Mouse (Mus musculus) megakaryocyte, embryonic 14.5 days (primary cell): Measurements from ENCODE around the gene Dact3. TPM values are rescaled to one million over a fixed set of nuclear protein-coding genes. Genes with fewer than 3 reads are reported as not detected.

Experiments
- H3K27me3 ChIP-seq: replicated peaks from 2 replicates; pipeline ENCODE3; 2012; ENCODE audit warnings: inconsistent platforms
- H3K36me3 ChIP-seq: replicated peaks from 2 replicates; pipeline ENCODE3; 2012; ENCODE audit warnings: low read length, inconsistent platforms, mixed read lengths
- H3K4me1 ChIP-seq: 2 replicates; pipeline ENCODE4 v1.6.1; 2012; ENCODE audit warnings: inconsistent platforms
- H3K4me3 ChIP-seq: replicated peaks from 2 replicates; pipeline ENCODE3; 2012; ENCODE audit warnings: moderate library complexity, mild to moderate bottlenecking, inconsistent platforms
- H3K9me3 ChIP-seq: 2 replicates; pipeline ENCODE4 v1.6.1; 2012; ENCODE audit warnings: inconsistent platforms
- FLI1 ChIP-seq: IDR thresholded peaks from 2 replicates; pipeline ENCODE4 v1.6.1; 2012; ENCODE audit warnings: low read length, inconsistent platforms, mixed read lengths
- GATA1 ChIP-seq: IDR thresholded peaks from 3 replicates; pipeline ENCODE4 v1.6.1; 2012; ENCODE audit warnings: mixed read lengths, low read length, inconsistent platforms, borderline replicate concordance
- polyA plus RNA-seq: library from polyadenylated mRNA; stranded (reverse); fragments of >175 nt; gene quantifications from 2 replicates; pipeline ENCODE4 v1.2.3, GENCODE M21; 2012; ENCODE audit warnings: low replicate concordance; ENCODE audit not compliant: insufficient read depth

Dact3 gene
- polyA plus RNA-seq, 1 experiment, result 3.3 TPM

GRCm38 (mm10) chr7:16903439-16903955 is 28.4 kb downstream of the Dact3 start:
- peaks cover 22% of the 10 kb centered on the region for H3K36me3 ChIP-seq
- H3K9me3 ChIP-seq, result no peaks in the 10 kb centered on the region
- no peaks in the 10 kb centered on the region for H3K27me3 ChIP-seq
- TF ChIP-seq FLI1, result no peak
- TF ChIP-seq GATA1, result no peak
- H3K4me1 ChIP-seq, result peaks cover 100% of the 10 kb centered on the region
- peak overlapping the region; percentile 87 for H3K4me3 ChIP-seq

- H3K9me3 ChIP-seq, result no peaks in the 10 kb centered on the region
- H3K4me3 ChIP-seq, result peak overlapping the region; percentile 87
- peaks cover 100% of the 10 kb centered on the region for H3K4me1 ChIP-seq
- H3K36me3 ChIP-seq, result peaks cover 29% of the 10 kb centered on the region
- H3K27me3 ChIP-seq, result no peaks in the 10 kb centered on the region
- TF ChIP-seq FLI1 (no peak), GATA1 (no peak)
Observed at GRCm38 (mm10) chr7:16904120-16904675, 29.1 kb downstream of the Dact3 start.

- H3K9me3 ChIP-seq, result no peaks in the 10 kb centered on the region
- H3K4me3 ChIP-seq, result peak overlapping the region; percentile 94
- TF ChIP-seq FLI1 (no peak), GATA1 (no peak)
- H3K36me3 ChIP-seq, result peaks cover 42% of the 10 kb centered on the region
- H3K27me3 ChIP-seq, result no peaks in the 10 kb centered on the region
- H3K4me1 ChIP-seq, result peaks cover 100% of the 10 kb centered on the region
Observed at GRCm38 (mm10) chr7:16905491-16906021, 30.4 kb downstream of the Dact3 start.

GRCm38 (mm10) chr7:16906281-16906680 is 31.2 kb downstream of the Dact3 start, which contains the start of gene Ptgir:
Gene Ptgir, plus strand, starts transcription at chr7:16906490.
- no peak for TF ChIP-seq GATA1
- no peak for TF ChIP-seq FLI1
- no peaks in the 10 kb centered on the region for H3K27me3 ChIP-seq
- no peaks in the 10 kb centered on the region for H3K9me3 ChIP-seq
- H3K4me3 ChIP-seq, result peak within 1 kb of the TSS; percentile 94
- peaks cover 49% of the 10 kb centered on the region for H3K36me3 ChIP-seq
- H3K4me1 ChIP-seq, result peaks cover 100% of the 10 kb centered on the region

GRCm38 (mm10) chr7:16906889-16907559 is 31.9 kb downstream of the Dact3 start:
- TF ChIP-seq FLI1 (no peak), GATA1 (no peak)
- Histone ChIP-seq H3K9me3 (no peaks in the 10 kb centered on the region), H3K4me3 (peak overlapping the region; percentile 94), H3K27me3 (no peaks in the 10 kb centered on the region), H3K36me3 (peaks cover 55% of the 10 kb centered on the region), H3K4me1 (peaks cover 100% of the 10 kb centered on the region)

GRCm38 (mm10) chr7:16907842-16908241 is 32.7 kb downstream of the Dact3 start:
- TF ChIP-seq FLI1 (no peak), GATA1 (no peak)
- Histone ChIP-seq H3K4me1 (peaks cover 100% of the 10 kb centered on the region), H3K36me3 (peaks cover 62% of the 10 kb centered on the region), H3K4me3 (peak overlapping the region; percentile 94), H3K9me3 (no peaks in the 10 kb centered on the region), H3K27me3 (no peaks in the 10 kb centered on the region)

- Histone ChIP-seq H3K9me3 (no peaks in the 10 kb centered on the region), H3K36me3 (peaks cover 66% of the 10 kb centered on the region), H3K27me3 (no peaks in the 10 kb centered on the region), H3K4me1 (peaks cover 100% of the 10 kb centered on the region), H3K4me3 (peak overlapping the region; percentile 94)
- TF ChIP-seq FLI1 (no peak), GATA1 (no peak)
Observed at GRCm38 (mm10) chr7:16908367-16908766, 33.2 kb downstream of the Dact3 start.

GRCm38 (mm10) chr7:16908859-16909258 is 33.7 kb downstream of the Dact3 start:
- peak overlapping the region; percentile 94 for H3K4me3 ChIP-seq
- H3K27me3 ChIP-seq, result no peaks in the 10 kb centered on the region
- H3K9me3 ChIP-seq, result no peaks in the 10 kb centered on the region
- H3K4me1 ChIP-seq, result peaks cover 100% of the 10 kb centered on the region
- H3K36me3 ChIP-seq, result peaks cover 71% of the 10 kb centered on the region
- TF ChIP-seq FLI1 (no peak), GATA1 (no peak)

GRCm38 (mm10) chr7:16909909-16910308 is 34.8 kb downstream of the Dact3 start:
- H3K9me3 ChIP-seq, result no peaks in the 10 kb centered on the region
- H3K4me1 ChIP-seq, result peaks cover 100% of the 10 kb centered on the region
- peak overlapping the region; percentile 94 for H3K4me3 ChIP-seq
- no peaks in the 10 kb centered on the region for H3K27me3 ChIP-seq
- H3K36me3 ChIP-seq, result peaks cover 82% of the 10 kb centered on the region
- no peak for TF ChIP-seq FLI1
- no peak for TF ChIP-seq GATA1

- H3K4me3 ChIP-seq, result peak overlapping the region; percentile 23
- no peaks in the 10 kb centered on the region for H3K9me3 ChIP-seq
- peaks cover 98% of the 10 kb centered on the region for H3K36me3 ChIP-seq
- no peaks in the 10 kb centered on the region for H3K27me3 ChIP-seq
- TF ChIP-seq GATA1, result no peak
- TF ChIP-seq FLI1, result no peak
- peaks cover 92% of the 10 kb centered on the region for H3K4me1 ChIP-seq
Observed at GRCm38 (mm10) chr7:16911904-16912303, 36.8 kb downstream of the Dact3 start.

- Histone ChIP-seq H3K27me3 (no peaks in the 10 kb centered on the region), H3K4me1 (peaks cover 90% of the 10 kb centered on the region), H3K36me3 (peaks cover 98% of the 10 kb centered on the region), H3K9me3 (no peaks in the 10 kb centered on the region), H3K4me3 (no peak overlapping the region)
- TF ChIP-seq FLI1 (no peak), GATA1 (no peak)
Observed at GRCm38 (mm10) chr7:16912360-16912759, 37.2 kb downstream of the Dact3 start.
